Mouse (Mus musculus) cerebellum, adult 9-10 months (tissue): ENCODE measurements around the gene Gabbr1.
"Not testable (repeated sequence)": the region's sequence is repeated elsewhere in the genome, so short reads cannot be mapped to it uniquely, and the experiment has no call there.

Source experiments
- DNase-seq: peaks from one replicate; pipeline ENCODE4 v3.0.0; 2022

The Gabbr1 gene

DNA sequence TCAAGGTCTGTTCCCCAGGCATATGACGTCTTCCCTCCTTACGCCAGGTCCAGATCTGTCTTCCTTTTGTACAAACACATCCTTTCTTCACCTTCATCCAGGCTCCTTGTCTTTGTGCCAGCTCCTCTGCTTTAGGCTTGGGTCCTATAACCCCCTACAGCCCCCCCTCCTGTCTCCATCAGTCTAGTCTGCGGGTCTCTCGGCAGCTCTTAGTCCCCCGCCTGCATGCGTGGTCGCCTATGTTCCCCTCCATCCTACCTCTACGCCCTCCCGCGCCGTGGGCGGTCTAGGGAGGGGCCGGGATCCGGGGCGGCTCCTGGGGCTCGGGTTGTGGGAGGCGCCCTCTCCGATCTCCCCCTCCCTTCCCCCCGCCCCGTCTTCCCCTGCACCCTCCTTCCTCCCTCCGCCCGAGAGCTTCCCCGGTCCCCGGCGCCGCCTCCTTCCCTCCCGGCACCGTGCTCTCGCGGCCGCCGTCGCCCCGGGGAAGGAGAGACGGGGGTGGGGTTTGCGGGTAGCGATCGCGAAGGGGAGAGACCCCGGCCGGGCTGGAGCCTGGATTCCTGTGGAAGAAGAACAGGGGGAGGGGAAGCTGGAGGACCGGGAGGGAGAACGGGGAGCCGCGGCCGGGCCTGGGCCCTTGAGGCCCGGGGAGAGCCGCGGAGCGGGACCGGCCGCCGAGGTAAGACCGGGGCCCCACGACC is at the start of gene Gabbr1:
Gabbr1 (plus strand) TSS at position 356 of the 701 bp plus-strand sequence.
- peak; percentile 89 for DNase-seq

DNA sequence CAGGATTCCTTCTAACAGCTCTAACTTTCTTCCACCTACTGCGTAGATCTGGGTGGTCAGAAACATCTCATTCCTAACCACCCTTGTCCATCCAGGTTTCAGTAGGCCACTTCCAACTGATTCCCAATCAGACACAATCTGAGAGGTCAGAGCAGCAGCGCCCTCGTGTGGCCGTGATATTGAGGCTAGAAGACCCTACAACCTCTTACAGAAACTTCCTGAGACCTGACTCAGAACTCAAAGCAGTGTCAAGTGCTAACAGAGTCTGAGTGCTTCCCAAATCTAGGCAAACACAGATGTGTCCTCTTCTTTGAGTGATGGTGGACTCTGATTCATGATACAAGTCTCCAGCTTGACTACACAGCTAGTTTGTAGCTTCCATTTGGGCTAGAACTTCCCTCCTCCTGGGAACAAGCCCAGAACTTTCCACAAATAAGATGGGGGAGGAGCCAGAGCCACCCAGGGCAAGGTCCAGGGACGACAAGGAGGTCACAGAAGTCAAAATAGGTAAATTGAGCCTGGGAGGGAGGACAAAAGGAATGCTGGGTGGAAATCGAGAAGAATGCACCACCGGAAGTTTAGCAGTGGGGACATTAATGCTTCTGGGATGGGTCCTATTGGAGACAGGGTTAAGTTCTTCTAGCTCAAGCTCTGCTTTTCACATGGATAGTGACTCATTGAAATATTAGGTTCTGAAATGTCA is 48.6 kb upstream of the Gabbr1 start:
- peak; percentile 73 for DNase-seq

GRCm38 (mm10) chr17:36998477-36998876 is 47.3 kb upstream of the Gabbr1 start:
- DNase-seq = no peak

DNA sequence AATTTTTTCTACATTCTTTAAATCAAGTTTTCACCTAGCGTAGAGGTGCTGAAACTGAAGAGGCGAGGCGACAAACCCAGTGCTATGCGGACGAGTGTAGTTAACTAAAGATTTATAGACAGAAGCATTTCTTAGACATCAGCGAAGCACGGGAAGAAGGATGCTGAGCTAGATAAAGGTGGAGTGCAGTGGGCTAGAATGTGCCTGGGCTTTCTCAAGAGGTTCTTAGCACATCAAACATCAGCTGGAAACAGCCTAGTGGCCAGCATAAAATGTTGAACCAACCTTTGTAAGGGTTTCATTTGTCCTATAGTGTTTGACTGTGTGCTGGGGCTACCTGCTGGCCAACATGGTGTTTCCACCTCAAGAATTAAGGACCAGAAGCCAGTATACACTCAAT is 44.9 kb upstream of the Gabbr1 start, which contains the start of gene Zfp57:
Zfp57 (plus strand) TSS at position 301 of the 400 bp plus-strand sequence.
- no peak for DNase-seq

- peak; percentile 35 for DNase-seq
Observed at GRCm38 (mm10) chr17:37002364-37003330, 43.1 kb upstream of the Gabbr1 start.

GRCm38 (mm10) chr17:37003366-37003765 is 42.4 kb upstream of the Gabbr1 start:
- no peak for DNase-seq

DNA sequence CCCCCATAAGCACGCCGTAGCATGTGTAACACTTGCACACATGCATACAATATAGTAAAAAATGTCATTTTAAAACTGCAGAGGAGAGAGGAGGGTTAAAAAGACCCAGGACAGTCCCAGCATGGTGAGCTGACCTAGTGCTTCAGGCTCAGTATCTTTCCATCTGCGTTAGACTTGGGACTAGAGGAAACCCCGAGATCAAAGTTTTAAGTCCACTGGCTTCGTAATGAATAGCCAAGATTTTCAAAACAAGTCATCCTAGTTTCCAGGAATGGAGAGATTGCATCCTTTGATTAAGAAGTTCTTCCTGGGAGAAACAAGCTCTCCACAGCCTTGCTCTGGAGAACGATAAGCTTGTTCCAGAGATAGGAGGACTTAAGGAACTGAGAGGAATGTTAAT is 37.6 kb upstream of the Gabbr1 start:
- DNase-seq = no peak

DNA sequence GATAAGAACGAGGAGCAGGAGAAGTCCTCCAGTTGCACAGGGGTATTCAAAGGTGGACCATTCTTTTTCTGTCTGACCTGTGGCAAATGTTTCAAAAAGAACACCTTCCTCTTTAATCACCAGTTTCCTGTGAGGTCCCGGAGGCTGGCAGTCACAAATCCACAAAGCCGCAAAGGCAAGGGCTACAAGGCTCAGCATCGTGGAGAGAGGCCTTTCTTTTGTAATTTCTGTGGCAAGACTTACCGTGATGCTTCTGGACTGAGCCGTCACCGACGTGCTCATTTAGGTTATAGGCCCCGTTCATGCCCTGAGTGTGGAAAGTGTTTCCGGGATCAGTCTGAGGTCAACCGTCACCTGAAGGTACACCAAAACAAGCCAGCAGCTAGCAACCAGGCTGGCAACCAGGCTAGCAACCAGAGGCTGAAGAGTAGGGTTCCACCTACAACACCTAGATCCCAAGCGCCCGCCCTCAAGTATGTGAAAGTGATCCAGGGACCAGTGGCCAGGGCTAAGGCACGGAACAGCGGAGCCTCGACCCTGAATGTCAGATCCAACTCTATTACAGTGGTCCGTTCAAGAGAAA is 36.2 kb upstream of the Gabbr1 start:
- no peak for DNase-seq

GRCm38 (mm10) chr17:37011719-37012118 is 34.0 kb upstream of the Gabbr1 start:
- DNase-seq = no peak

- no peak for DNase-seq
Observed at GRCm38 (mm10) chr17:37012141-37012540, 33.6 kb upstream of the Gabbr1 start.

GRCm38 (mm10) chr17:37016333-37016732 is 29.4 kb upstream of the Gabbr1 start:
- DNase-seq = no peak

DNA sequence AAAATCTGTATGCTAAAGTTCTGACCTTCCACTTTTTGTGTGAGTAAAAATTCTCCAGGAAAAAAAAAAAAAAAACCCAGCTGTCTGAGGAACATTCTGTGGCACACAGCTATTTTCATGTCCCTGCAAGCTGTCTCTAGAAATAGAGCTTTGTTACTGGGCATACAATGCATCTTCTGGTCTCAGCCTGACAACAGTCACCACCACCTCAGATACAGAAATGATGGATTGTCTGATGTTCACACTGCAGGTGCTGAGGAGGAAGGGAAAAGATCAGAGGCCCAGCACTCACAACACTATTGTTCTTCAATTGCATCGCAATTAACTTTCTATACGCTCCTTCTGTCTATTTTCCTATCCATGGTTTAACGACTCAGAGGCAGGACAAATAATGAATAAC is 27.4 kb upstream of the Gabbr1 start:
- DNase-seq = no peak

GRCm38 (mm10) chr17:37019242-37019641 is 26.5 kb upstream of the Gabbr1 start:
- DNase-seq = not testable (repeated sequence)

- no peak for DNase-seq
Observed at GRCm38 (mm10) chr17:37022628-37023576, 22.9 kb upstream of the Gabbr1 start, which contains the start of gene Mog. Gene Mog, minus strand, starts transcription at chr17:37023398.

GRCm38 (mm10) chr17:37026425-37026824 is 19.3 kb upstream of the Gabbr1 start:
- no peak for DNase-seq

DNA sequence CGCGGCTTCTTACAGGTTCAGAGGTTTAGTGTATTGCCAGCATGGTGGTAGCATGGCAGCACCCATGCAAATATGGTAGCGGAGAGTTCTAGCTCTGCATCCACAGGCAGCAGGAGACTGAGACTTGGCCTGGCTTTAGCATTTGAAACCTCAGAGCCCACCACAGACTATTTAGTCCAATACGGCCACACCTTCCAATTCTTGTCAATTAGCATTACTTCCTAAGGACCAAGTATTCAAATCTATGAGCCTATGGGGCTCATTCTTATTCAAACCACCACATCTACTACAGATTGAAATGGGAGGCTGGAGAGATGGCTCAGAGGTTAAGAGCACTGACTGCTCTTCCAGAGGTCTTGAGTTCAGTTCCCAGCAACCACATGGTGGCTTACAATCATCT is 18.3 kb upstream of the Gabbr1 start:
- no peak for DNase-seq

DNA sequence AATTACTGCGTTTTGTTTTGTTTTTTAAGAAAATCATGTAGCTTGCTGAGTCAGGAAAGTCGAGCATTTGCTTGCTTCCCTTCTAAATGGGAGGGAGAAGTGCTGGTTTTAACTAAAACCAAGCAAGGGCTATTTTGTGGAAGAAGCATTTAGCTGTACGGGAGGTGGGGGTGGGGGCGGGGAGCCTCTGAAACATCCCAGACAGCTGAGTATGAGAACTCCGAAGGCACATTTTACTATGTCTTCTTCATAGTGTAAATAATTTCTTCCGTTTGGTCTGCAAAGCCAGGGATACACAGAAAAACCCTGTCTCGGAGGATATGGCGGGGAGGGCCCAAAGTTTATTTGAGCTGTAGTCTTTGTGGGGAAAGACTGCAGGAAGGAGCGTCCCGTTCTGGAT is 17.6 kb upstream of the Gabbr1 start:
- DNase-seq = no peak

DNA sequence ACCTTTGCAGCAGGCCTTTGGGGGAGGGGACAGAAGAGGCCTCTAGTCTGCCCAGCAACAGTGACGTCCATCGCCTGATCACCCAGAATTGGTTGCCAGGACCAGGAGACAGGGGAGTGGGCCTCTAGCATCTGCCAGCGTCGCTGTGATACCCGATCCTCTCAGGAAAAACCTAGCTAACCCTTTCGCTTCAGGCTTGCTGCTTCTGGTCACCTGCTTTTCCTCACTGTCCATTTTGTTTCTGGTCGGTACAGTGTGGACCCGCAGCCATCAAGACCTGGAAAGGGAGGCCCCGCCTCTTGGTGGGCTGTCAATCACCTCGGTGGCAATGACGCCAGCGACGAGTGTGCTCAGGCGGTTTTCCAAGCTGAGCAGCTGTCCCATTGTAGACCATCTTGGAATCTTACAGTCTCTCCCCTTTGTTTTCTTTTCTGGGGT is 17.1 kb upstream of the Gabbr1 start:
- peak; percentile 98 for DNase-seq

DNA sequence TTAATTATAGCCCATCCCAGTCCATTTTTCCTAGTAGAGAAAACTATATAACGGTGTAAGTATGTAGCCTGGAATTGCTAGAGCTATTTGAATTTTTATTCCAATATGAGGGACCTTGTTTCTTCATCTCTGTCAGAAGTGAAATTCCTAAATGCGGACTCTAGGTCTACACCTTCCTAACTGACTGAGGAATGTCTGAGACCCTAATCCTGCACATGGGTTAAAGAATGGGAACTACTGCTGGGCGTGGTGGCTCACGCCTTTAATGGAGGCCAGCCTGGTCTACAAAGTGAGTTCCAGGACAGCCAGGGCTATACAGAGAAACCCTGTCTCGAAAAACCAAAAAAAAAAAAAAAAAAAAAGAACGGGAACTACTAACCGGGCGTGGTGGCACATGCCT is 16.6 kb upstream of the Gabbr1 start:
- DNase-seq = no peak

DNA sequence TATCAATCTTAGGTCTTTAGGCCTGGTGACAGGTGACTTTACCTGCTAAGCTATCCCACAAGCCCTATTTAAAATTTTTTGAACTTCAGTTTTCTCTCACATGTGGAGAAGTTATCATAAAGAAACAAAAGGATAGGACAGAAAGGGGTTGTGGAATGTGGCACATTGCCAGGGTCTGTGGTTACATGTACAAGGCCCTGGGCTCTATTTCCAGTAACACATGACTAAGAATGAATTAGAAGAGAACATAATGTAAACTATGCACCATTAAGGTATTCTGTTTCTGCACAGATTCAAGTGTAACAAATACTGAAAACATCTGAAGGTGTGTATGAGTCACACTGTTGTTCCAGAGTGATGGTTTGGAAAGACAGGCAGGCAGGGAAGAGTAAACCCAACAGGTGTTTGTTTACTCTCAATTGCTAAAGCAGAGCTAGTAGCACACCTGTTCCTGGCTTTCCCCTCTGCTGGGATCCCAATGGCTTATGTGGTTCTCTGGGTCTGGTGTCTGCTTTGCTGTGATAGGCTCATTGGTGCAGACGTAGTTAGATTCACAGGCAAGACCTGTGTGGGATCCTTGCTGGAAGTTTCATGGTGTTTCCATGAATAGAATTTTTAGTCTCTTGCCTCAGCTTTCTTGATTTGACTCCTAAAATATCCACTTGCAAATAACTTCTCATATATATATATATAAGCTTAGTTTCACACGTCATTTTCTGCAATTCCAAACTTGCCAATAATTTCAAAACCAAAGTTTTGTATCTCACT is 6.5 kb upstream of the Gabbr1 start:
- no peak for DNase-seq
